Mouse (Mus musculus): Measurements from ENCODE around the gene Adamts20. TPM values are rescaled to one million over a fixed set of nuclear protein-coding genes. Genes with fewer than 3 reads are reported as not detected.

The Adamts20 gene
- polyA plus RNA-seq, 1 experiment from 2014 or later = 5.4 TPM

GRCm38 (mm10) chr15:94349052-94349451 is 116.2 kb downstream of the Adamts20 start:
- H3K36me3 ChIP-seq (ENCODE audit: control insufficient read depth, insufficient read depth, low read length) = peaks cover 5% of the 10 kb centered on the region; the same call in 1 of the 2 replicates
- 0 out of 2 replicates have a peak, but pooled peaks cover 3% of the 10 kb centered on the region for H3K9me3 ChIP-seq (ENCODE audit: control insufficient read depth, low read depth, low read length)
- H3K4me3 ChIP-seq (ENCODE audit: low read depth, low read length) = no peak overlapping the region
- no peak overlapping the region for H3K4me2 ChIP-seq (replicated peaks; ENCODE audit: low read depth, low read length)
- no peak overlapping the region for H3K9ac ChIP-seq (replicated peaks; ENCODE audit: low read depth, low read length)
- no peak overlapping the region for H3K27ac ChIP-seq (ENCODE audit: low read length)
- no peaks in the 10 kb centered on the region for H3K4me1 ChIP-seq (ENCODE audit: control insufficient read depth, insufficient read depth, low read length)
- ATAC-seq (ENCODE audit: insufficient number of reproducible peaks, insufficient read depth, low FRiP score, low read depth) = no peak
- 87% methylated on average over 18 of the region's 18 CpGs for WGBS
- H3K27me3 ChIP-seq (ENCODE audit: control insufficient read depth, insufficient read depth, low read length) = no peaks in the 10 kb centered on the region

GRCm38 (mm10) chr15:94344317-94344716 is 120.9 kb downstream of the Adamts20 start:
- Histone ChIP-seq H3K27ac (ENCODE audit: low read length) (no peak overlapping the region), H3K4me3 (ENCODE audit: low read depth, low read length) (no peak overlapping the region), H3K4me2 (replicated peaks; ENCODE audit: low read depth, low read length) (no peak overlapping the region), H3K9ac (replicated peaks; ENCODE audit: low read depth, low read length) (no peak overlapping the region), H3K27me3 (ENCODE audit: control insufficient read depth, insufficient read depth, low read length) (no peaks in the 10 kb centered on the region), H3K36me3 (ENCODE audit: control insufficient read depth, insufficient read depth, low read length) (peaks cover 5% of the 10 kb centered on the region; the same call in 1 of the 2 replicates), H3K4me1 (ENCODE audit: control insufficient read depth, insufficient read depth, low read length) (no peaks in the 10 kb centered on the region), H3K9me3 (ENCODE audit: control insufficient read depth, low read depth, low read length) (0 out of 2 replicates have a peak, but pooled peaks cover 5% of the 10 kb centered on the region)
- no peak for ATAC-seq (ENCODE audit: insufficient number of reproducible peaks, insufficient read depth, low FRiP score, low read depth)
- WGBS = 89% methylated on average over 5 of the region's 5 CpGs

- Histone ChIP-seq H3K27me3 (ENCODE audit: control insufficient read depth, insufficient read depth, low read length) (no peaks in the 10 kb centered on the region), H3K9ac (replicated peaks; ENCODE audit: low read depth, low read length) (no peak overlapping the region), H3K4me3 (ENCODE audit: low read depth, low read length) (no peak overlapping the region), H3K9me3 (ENCODE audit: control insufficient read depth, low read depth, low read length) (0 out of 2 replicates have a peak, but pooled peaks cover 5% of the 10 kb centered on the region), H3K27ac (ENCODE audit: low read length) (no peak overlapping the region), H3K4me1 (ENCODE audit: control insufficient read depth, insufficient read depth, low read length) (no peaks in the 10 kb centered on the region), H3K4me2 (replicated peaks; ENCODE audit: low read depth, low read length) (no peak overlapping the region), H3K36me3 (ENCODE audit: control insufficient read depth, insufficient read depth, low read length) (peaks cover 5% of the 10 kb centered on the region; the same call in 1 of the 2 replicates)
- 52% methylated on average over 10 of the region's 10 CpGs for WGBS
- ATAC-seq (ENCODE audit: insufficient number of reproducible peaks, insufficient read depth, low FRiP score, low read depth) = no peak
Observed at GRCm38 (mm10) chr15:94342365-94342764, 122.9 kb downstream of the Adamts20 start.

GRCm38 (mm10) chr15:94339011-94339410 is 126.2 kb downstream of the Adamts20 start:
- no peak for ATAC-seq (ENCODE audit: insufficient number of reproducible peaks, insufficient read depth, low FRiP score, low read depth)
- WGBS = 88% methylated on average over 8 of the region's 8 CpGs
- Histone ChIP-seq H3K27me3 (ENCODE audit: control insufficient read depth, insufficient read depth, low read length) (no peaks in the 10 kb centered on the region), H3K27ac (ENCODE audit: low read length) (no peak overlapping the region), H3K9ac (replicated peaks; ENCODE audit: low read depth, low read length) (no peak overlapping the region), H3K9me3 (ENCODE audit: control insufficient read depth, low read depth, low read length) (0 out of 2 replicates have a peak, but pooled peaks cover 1% of the 10 kb centered on the region), H3K4me1 (ENCODE audit: control insufficient read depth, insufficient read depth, low read length) (no peaks in the 10 kb centered on the region), H3K36me3 (ENCODE audit: control insufficient read depth, insufficient read depth, low read length) (no peaks in the 10 kb centered on the region), H3K4me3 (ENCODE audit: low read depth, low read length) (no peak overlapping the region), H3K4me2 (replicated peaks; ENCODE audit: low read depth, low read length) (no peak overlapping the region)

- no peaks in the 10 kb centered on the region for H3K36me3 ChIP-seq (ENCODE audit: control insufficient read depth, insufficient read depth, low read length)
- no peaks in the 10 kb centered on the region for H3K4me1 ChIP-seq (ENCODE audit: control insufficient read depth, insufficient read depth, low read length)
- no peaks in the 10 kb centered on the region for H3K9me3 ChIP-seq (ENCODE audit: control insufficient read depth, low read depth, low read length)
- 29% methylated on average over 10 of the region's 10 CpGs for WGBS
- no peak for ATAC-seq (ENCODE audit: insufficient number of reproducible peaks, insufficient read depth, low FRiP score, low read depth)
- no peak overlapping the region for H3K4me2 ChIP-seq (replicated peaks; ENCODE audit: low read depth, low read length)
- no peak overlapping the region for H3K27ac ChIP-seq (ENCODE audit: low read length)
- H3K9ac ChIP-seq (replicated peaks; ENCODE audit: low read depth, low read length) = no peak overlapping the region
- no peak overlapping the region for H3K4me3 ChIP-seq (ENCODE audit: low read depth, low read length)
- no peaks in the 10 kb centered on the region for H3K27me3 ChIP-seq (ENCODE audit: control insufficient read depth, insufficient read depth, low read length)
Observed at GRCm38 (mm10) chr15:94334586-94334985, 130.6 kb downstream of the Adamts20 start.

- no peak overlapping the region for H3K4me3 ChIP-seq (ENCODE audit: low read depth, low read length)
- no peak for ATAC-seq (ENCODE audit: insufficient number of reproducible peaks, insufficient read depth, low FRiP score, low read depth)
- no peaks in the 10 kb centered on the region for H3K4me1 ChIP-seq (ENCODE audit: control insufficient read depth, insufficient read depth, low read length)
- WGBS = 89% methylated on average over 5 of the region's 5 CpGs
- H3K9ac ChIP-seq (replicated peaks; ENCODE audit: low read depth, low read length) = no peak overlapping the region
- no peaks in the 10 kb centered on the region for H3K36me3 ChIP-seq (ENCODE audit: control insufficient read depth, insufficient read depth, low read length)
- H3K27ac ChIP-seq (ENCODE audit: low read length) = no peak overlapping the region
- no peak overlapping the region for H3K4me2 ChIP-seq (replicated peaks; ENCODE audit: low read depth, low read length)
- no peaks in the 10 kb centered on the region for H3K9me3 ChIP-seq (ENCODE audit: control insufficient read depth, low read depth, low read length)
- no peaks in the 10 kb centered on the region for H3K27me3 ChIP-seq (ENCODE audit: control insufficient read depth, insufficient read depth, low read length)
Observed at GRCm38 (mm10) chr15:94326626-94327025, 138.6 kb downstream of the Adamts20 start.

- 56% methylated on average over 13 of the region's 13 CpGs for WGBS
- no peak for ATAC-seq (ENCODE audit: insufficient number of reproducible peaks, insufficient read depth, low FRiP score, low read depth)
- Histone ChIP-seq H3K27me3 (ENCODE audit: control insufficient read depth, insufficient read depth, low read length) (no peaks in the 10 kb centered on the region), H3K4me1 (ENCODE audit: control insufficient read depth, insufficient read depth, low read length) (no peaks in the 10 kb centered on the region), H3K4me2 (replicated peaks; ENCODE audit: low read depth, low read length) (no peak overlapping the region), H3K9me3 (ENCODE audit: control insufficient read depth, low read depth, low read length) (no peaks in the 10 kb centered on the region), H3K36me3 (ENCODE audit: control insufficient read depth, insufficient read depth, low read length) (no peaks in the 10 kb centered on the region), H3K27ac (ENCODE audit: low read length) (no peak overlapping the region), H3K9ac (replicated peaks; ENCODE audit: low read depth, low read length) (no peak overlapping the region), H3K4me3 (ENCODE audit: low read depth, low read length) (no peak overlapping the region)
Observed at GRCm38 (mm10) chr15:94325509-94326181, 139.6 kb downstream of the Adamts20 start.

GRCm38 (mm10) chr15:94316171-94316570 is 149.0 kb downstream of the Adamts20 start:
- no peaks in the 10 kb centered on the region for H3K36me3 ChIP-seq (ENCODE audit: control insufficient read depth, insufficient read depth, low read length)
- no peak overlapping the region for H3K27ac ChIP-seq (ENCODE audit: low read length)
- no peak overlapping the region for H3K4me2 ChIP-seq (replicated peaks; ENCODE audit: low read depth, low read length)
- no peaks in the 10 kb centered on the region for H3K4me1 ChIP-seq (ENCODE audit: control insufficient read depth, insufficient read depth, low read length)
- no peak for ATAC-seq (ENCODE audit: insufficient number of reproducible peaks, insufficient read depth, low FRiP score, low read depth)
- no peaks in the 10 kb centered on the region for H3K27me3 ChIP-seq (ENCODE audit: control insufficient read depth, insufficient read depth, low read length)
- 91% methylated on average over 3 of the region's 3 CpGs for WGBS
- no peak overlapping the region for H3K4me3 ChIP-seq (ENCODE audit: low read depth, low read length)
- no peak overlapping the region for H3K9ac ChIP-seq (replicated peaks; ENCODE audit: low read depth, low read length)
- H3K9me3 ChIP-seq (ENCODE audit: control insufficient read depth, low read depth, low read length) = no peaks in the 10 kb centered on the region

- H3K4me2 ChIP-seq (replicated peaks; ENCODE audit: low read depth, low read length) = no peak overlapping the region
- no peak overlapping the region for H3K27ac ChIP-seq (ENCODE audit: low read length)
- ATAC-seq (ENCODE audit: insufficient number of reproducible peaks, insufficient read depth, low FRiP score, low read depth) = no peak
- WGBS = 79% methylated on average over 7 of the region's 7 CpGs
- H3K4me1 ChIP-seq (ENCODE audit: control insufficient read depth, insufficient read depth, low read length) = no peaks in the 10 kb centered on the region
- H3K9me3 ChIP-seq (ENCODE audit: control insufficient read depth, low read depth, low read length) = no peaks in the 10 kb centered on the region
- H3K9ac ChIP-seq (replicated peaks; ENCODE audit: low read depth, low read length) = no peak overlapping the region
- no peak overlapping the region for H3K4me3 ChIP-seq (ENCODE audit: low read depth, low read length)
- H3K36me3 ChIP-seq (ENCODE audit: control insufficient read depth, insufficient read depth, low read length) = no peaks in the 10 kb centered on the region
- no peaks in the 10 kb centered on the region for H3K27me3 ChIP-seq (ENCODE audit: control insufficient read depth, insufficient read depth, low read length)
Observed at GRCm38 (mm10) chr15:94309689-94310088, 155.5 kb downstream of the Adamts20 start.
